Mouse (Mus musculus) lung, embryonic 15.5 days (tissue): ENCODE results near the gene Myh14. TPM values are rescaled to one million over a fixed set of nuclear protein-coding genes. Genes with fewer than 3 reads are reported as not detected.
A peak's percentile ranks its signal among the peaks of the same experiment; 100 is the strongest.
"Not testable (repeated sequence)": the region's sequence is repeated elsewhere in the genome, so short reads cannot be mapped to it uniquely, and the experiment has no call there.

Experiments
- ATAC-seq: fragments of 200-750 bp; cut with Nextera tagmentation; 2 replicates; pipeline ENCODE4 v1.8.0; 2017; ENCODE audit warnings: moderate number of reproducible peaks, borderline replicate concordance; ENCODE audit not compliant: low FRiP score, low TSS enrichment; ENCODE audit errors: extremely low read depth
- H3K27ac ChIP-seq: fragments of 300-500 bp; sonication (generic); 2 replicates; pipeline ENCODE4 v1.5.1; 2015; ENCODE audit warnings: moderate library complexity, mild to moderate bottlenecking, inconsistent platforms
- H3K27me3 ChIP-seq: fragments of 300-500 bp; sonication (generic); 2 replicates; pipeline ENCODE4 v1.6.1; 2015; ENCODE audit warnings: inconsistent platforms
- H3K36me3 ChIP-seq: fragments of 300-500 bp; sonication (generic); 2 replicates; pipeline ENCODE4 v1.6.1; 2015; ENCODE audit warnings: inconsistent platforms
- H3K4me1 ChIP-seq: fragments of 300-500 bp; sonication (generic); 2 replicates; pipeline ENCODE4 v1.6.1; 2015; ENCODE audit warnings: inconsistent platforms
- H3K4me2 ChIP-seq: fragments of 300-500 bp; sonication (generic); 2 replicates; pipeline ENCODE4 v1.6.1; 2015; ENCODE audit warnings: inconsistent platforms, mild to moderate bottlenecking, moderate library complexity
- H3K4me3 ChIP-seq: fragments of 300-500 bp; sonication (generic); 2 replicates; pipeline ENCODE4 v1.5.1; 2015; ENCODE audit warnings: mild to moderate bottlenecking, inconsistent platforms
- H3K9ac ChIP-seq: fragments of 300-500 bp; sonication (generic); 2 replicates; pipeline ENCODE4 v1.6.1; 2015; ENCODE audit warnings: inconsistent platforms
- H3K9me3 ChIP-seq: fragments of 300-500 bp; sonication (generic); 2 replicates; pipeline ENCODE4 v1.6.1; 2016; ENCODE audit warnings: inconsistent platforms
- WGBS: fragments of 180-500 bp; shearing (Covaris S2); methylation state at CpG from one replicate; pipeline ENCODE4 v1.1.7; 2015; 5-methylcytosine and 5-hydroxymethylcytosine counted together
- polyA plus RNA-seq: library from polyadenylated mRNA; unstranded; fragments of >200 nt; fragmentation: Nextera tagmentation; extraction: Ambion mirVana; gene quantifications from 2 replicates; pipeline ENCODE4 v1.2.1, GENCODE M21; 2015

Myh14 gene
- polyA plus RNA-seq, result 44.1 and 47.8 TPM in 2 replicates

DNA sequence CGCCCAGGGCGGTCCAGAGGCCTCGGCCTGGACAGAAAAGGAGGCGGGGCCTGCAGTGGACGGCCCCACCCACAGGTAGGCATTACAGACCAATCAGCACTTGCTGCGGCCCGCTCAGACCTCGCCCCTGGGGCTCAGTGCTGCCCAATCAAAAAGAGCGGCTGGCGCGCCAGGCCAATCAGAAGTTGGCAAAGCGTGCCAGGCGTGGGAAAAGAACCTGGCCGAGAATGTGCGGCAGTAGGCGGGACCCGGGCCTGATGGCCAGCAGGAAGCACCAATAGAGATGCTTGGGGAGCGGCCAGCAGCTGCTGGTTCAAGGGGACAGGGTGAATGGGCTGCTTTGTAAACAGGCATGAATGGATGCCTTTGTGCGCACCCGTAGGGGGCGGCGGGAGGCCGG, at the start of gene Myh14:
Myh14 (minus strand) TSS at position 41 of the 400 bp plus-strand sequence.
- peak within 1 kb of the TSS; percentile 87 for H3K27ac ChIP-seq
- peak within 1 kb of the TSS; percentile 50 for H3K4me2 ChIP-seq
- H3K4me1 ChIP-seq, result peaks cover 15% of the 10 kb centered on the region; the same call in 1 of the 2 replicates
- peak; percentile 84 for ATAC-seq
- H3K36me3 ChIP-seq, result no peaks in the 10 kb centered on the region
- H3K9ac ChIP-seq, result no peak within 1 kb of the TSS
- WGBS, result under 1% methylated on average over 23 of the region's 23 CpGs
- no peaks in the 10 kb centered on the region for H3K9me3 ChIP-seq
- peak within 1 kb of the TSS; percentile 36 for H3K4me3 ChIP-seq
- H3K27me3 ChIP-seq, result peaks cover 13% of the 10 kb centered on the region; the same call in 1 of the 2 replicates

DNA sequence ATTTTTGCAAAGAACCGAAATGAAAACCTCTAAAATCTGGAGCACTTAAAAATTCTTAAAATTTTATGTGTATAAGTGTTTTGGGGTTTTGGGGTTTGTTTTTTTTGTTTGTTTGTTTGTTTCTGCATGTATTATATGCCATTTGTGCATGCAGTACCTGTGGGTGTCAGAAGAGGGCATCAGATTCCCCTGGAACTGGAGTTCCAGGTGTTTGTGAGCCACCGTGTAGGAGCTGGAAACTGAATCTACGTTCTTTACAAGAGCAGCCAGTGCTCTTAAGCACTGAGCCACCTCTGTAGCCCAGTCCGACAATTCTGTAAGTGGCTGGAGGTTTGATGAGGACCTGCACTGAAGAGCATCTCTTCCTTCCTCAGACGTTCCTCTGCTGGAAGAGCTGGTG, 39.2 kb upstream of the Myh14 start:
- Histone ChIP-seq H3K36me3 (no peaks in the 10 kb centered on the region), H3K4me2 (no peak overlapping the region), H3K4me1 (no peaks in the 10 kb centered on the region), H3K27me3 (no peaks in the 10 kb centered on the region), H3K9ac (no peak overlapping the region), H3K4me3 (no peak overlapping the region), H3K9me3 (no peaks in the 10 kb centered on the region), H3K27ac (no peak overlapping the region)
- WGBS, result 77% methylated on average over 5 of the region's 5 CpGs
- ATAC-seq, result no peak

DNA sequence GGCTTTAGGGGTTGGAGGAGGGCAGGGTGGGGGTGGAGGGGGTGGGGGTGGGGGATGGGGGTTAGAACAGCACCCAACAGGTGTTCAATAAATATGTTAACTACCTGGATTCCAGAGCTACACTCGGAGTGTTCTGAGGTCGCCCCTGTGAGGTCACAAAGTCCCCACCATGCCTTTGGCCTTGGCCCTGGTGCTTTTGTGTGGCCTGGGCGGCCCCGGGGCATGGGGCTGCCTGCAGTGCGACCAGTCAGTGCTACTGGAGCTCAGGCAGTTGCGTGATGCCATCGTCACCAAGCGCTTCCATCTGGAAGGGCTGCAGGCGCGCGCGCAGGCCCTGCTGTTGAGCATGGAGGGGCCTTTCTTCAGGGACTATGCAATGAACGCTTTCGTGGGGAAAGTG, 37.9 kb upstream of the Myh14 start, which contains the start of gene Izumo2:
Izumo2 (plus strand) TSS at position 169 of the 400 bp plus-strand sequence.
- WGBS, result 69% methylated on average over 14 of the region's 14 CpGs
- Histone ChIP-seq H3K4me1 (no peaks in the 10 kb centered on the region), H3K27ac (no peak within 1 kb of the TSS), H3K27me3 (no peaks in the 10 kb centered on the region), H3K4me2 (no peak within 1 kb of the TSS), H3K36me3 (no peaks in the 10 kb centered on the region), H3K9ac (no peak within 1 kb of the TSS), H3K4me3 (no peak within 1 kb of the TSS), H3K9me3 (no peaks in the 10 kb centered on the region)
- ATAC-seq, result 0 out of 2 replicates have a peak, but pooled peaks have one; percentile 19

DNA sequence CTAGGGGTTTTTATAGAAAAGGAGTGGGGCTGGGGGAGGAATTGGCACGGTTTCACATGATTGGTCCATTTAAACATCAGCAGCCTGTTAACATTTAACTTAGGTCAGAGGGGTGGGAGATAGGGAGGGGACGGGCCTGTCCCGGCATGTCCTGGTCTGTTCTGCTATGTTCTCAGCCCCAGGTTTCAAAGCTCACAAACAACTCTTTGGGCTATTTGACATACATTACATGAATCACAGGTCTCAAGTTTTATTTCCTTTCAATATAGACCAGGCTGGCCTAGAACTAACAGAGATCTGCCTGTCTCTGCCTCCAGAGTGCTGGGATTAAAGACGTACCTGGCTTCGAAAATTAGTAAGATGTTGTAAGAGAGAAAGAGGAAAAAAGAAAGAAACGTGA, 37.5 kb upstream of the Myh14 start:
- H3K9ac ChIP-seq, H3K9me3 ChIP-seq, H3K4me3 ChIP-seq, ATAC-seq, H3K4me1 ChIP-seq, H3K4me2 ChIP-seq, H3K27ac ChIP-seq, H3K27me3 ChIP-seq, H3K36me3 ChIP-seq: not testable (repeated sequence)
- WGBS, result 83% methylated on average over 6 of the region's 6 CpGs

DNA sequence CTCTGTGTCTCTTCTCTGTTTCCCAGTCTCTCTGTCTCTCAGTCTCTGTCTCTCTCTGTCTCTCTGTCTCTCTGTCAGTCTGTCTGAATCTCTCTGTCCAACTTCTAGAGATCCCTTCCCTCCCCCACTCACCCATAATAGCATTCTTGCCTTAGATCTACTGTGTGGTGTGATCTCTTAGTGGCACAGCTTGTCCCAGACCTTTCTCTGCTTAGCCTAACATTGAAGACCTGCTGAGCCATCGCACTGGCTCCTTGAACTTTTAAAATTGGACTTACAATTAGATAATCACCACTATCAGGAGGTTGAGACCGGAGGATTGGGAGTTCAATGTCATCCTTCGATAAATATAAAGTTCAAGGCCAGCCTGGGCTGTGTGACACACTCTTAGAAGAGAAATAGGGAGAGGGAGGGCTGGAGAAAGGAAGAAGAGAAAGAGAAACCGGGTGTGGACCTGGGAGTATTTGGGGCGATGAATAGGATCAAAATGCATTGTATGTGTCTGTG, 36.6 kb upstream of the Myh14 start:
- Histone ChIP-seq H3K9ac (no peak overlapping the region), H3K4me1 (no peaks in the 10 kb centered on the region), H3K4me3 (no peak overlapping the region), H3K27me3 (no peaks in the 10 kb centered on the region), H3K27ac (no peak overlapping the region), H3K9me3 (no peaks in the 10 kb centered on the region), H3K36me3 (no peaks in the 10 kb centered on the region), H3K4me2 (no peak overlapping the region)
- ATAC-seq, result no peak
- WGBS, result 86% methylated on average over 5 of the region's 5 CpGs

DNA sequence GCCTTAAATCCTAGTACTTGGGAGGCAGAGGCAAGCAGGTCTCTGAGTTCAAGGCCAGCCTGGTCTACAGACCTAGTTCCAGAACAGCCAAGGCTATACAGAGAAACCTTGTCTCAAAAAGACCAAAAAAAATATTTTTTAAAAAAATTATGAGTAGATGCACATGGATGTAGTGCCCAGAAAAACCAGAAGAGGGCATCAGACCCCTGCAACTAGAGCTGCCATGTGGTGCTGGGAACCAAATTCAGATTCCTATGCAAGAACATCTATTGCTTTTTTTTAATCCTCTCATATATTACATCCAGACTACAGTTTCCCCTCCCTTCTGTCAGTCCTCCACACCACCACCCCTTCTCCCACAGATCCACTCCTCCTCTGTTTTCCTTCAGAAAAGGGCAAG, 35.7 kb upstream of the Myh14 start:
- no peak for ATAC-seq
- no peaks in the 10 kb centered on the region for H3K4me1 ChIP-seq
- H3K36me3 ChIP-seq, result no peaks in the 10 kb centered on the region
- H3K27me3 ChIP-seq, result no peaks in the 10 kb centered on the region
- no peaks in the 10 kb centered on the region for H3K9me3 ChIP-seq
- no peak overlapping the region for H3K9ac ChIP-seq
- H3K27ac ChIP-seq, result no peak overlapping the region
- H3K4me2 ChIP-seq, result no peak overlapping the region
- H3K4me3 ChIP-seq, result no peak overlapping the region

DNA sequence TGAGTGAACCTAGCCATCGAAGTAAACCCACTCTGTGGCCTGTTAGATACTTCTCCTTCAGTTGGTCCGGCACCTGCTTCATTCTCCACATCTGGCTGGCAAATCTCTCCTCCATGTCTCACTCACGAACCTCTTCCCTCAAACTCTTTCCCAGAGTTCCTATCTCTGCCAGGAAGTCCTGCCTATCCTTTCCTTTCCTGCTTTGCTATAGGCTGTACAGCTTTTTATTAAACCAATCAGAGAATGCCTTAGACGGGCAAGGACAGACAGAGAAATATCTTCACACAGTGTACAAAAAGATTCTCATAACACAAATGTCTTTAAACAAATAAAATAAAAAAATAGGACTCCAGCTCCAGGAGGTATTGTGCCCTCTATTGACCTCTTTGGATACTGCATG, 34.4 kb upstream of the Myh14 start:
- Histone ChIP-seq H3K36me3 (no peaks in the 10 kb centered on the region), H3K27me3 (no peaks in the 10 kb centered on the region), H3K4me1 (no peaks in the 10 kb centered on the region), H3K27ac (no peak overlapping the region), H3K4me2 (no peak overlapping the region), H3K4me3 (no peak overlapping the region), H3K9ac (no peak overlapping the region), H3K9me3 (no peaks in the 10 kb centered on the region)
- WGBS, result 91% methylated on average over 4 of the region's 4 CpGs
- ATAC-seq, result no peak

DNA sequence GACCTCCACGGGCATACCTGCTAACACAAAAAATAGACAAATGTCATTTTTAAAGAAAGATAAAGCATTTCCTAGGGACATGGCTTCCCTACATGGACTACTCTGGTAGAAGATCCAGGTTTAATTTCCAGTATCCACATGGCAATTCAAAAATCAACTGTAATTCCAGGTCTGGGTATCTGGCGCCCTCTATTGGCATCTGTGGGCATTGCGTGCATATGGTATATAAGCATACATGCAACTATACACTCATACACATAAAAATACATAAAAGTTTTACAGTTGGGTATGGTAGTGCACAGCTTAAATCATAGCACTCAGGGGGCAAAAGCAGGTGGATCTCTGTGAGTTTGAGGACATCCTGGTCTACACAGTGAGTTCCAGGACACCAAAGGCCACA, 33.7 kb upstream of the Myh14 start:
- 52% methylated on average over 3 of the region's 3 CpGs for WGBS
- ATAC-seq, result no peak
- H3K27me3 ChIP-seq, result no peaks in the 10 kb centered on the region
- no peak overlapping the region for H3K4me3 ChIP-seq
- no peak overlapping the region for H3K9ac ChIP-seq
- no peak overlapping the region for H3K4me2 ChIP-seq
- H3K27ac ChIP-seq, result no peak overlapping the region
- H3K9me3 ChIP-seq, result no peaks in the 10 kb centered on the region
- H3K4me1 ChIP-seq, result no peaks in the 10 kb centered on the region
- H3K36me3 ChIP-seq, result no peaks in the 10 kb centered on the region

DNA sequence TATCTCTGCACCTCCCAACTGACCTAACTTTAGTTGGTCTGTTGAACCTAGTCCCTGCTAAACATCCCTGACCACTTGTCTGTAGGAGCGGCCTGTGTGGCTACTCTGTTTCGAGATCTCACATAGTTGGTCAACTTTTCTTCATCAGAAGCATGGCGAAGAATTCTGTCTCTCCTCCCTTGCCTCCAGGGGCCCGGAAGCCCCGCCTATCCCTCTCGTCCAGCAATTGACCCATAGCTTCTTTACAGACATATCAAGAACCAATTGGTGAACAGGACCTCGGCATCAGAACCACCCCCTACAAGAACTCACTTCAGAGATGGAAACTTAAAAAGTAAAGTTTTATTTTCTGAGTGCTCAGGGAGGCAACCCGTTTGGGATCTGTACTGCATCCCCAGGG, 32.3 kb upstream of the Myh14 start:
- WGBS, result 66% methylated on average over 8 of the region's 8 CpGs
- H3K27me3 ChIP-seq, result no peaks in the 10 kb centered on the region
- ATAC-seq, result no peak
- H3K9me3 ChIP-seq, result no peaks in the 10 kb centered on the region
- H3K9ac ChIP-seq, result no peak overlapping the region
- no peak overlapping the region for H3K4me2 ChIP-seq
- no peak overlapping the region for H3K4me3 ChIP-seq
- 0 out of 2 replicates have a peak, but pooled peaks cover 6% of the 10 kb centered on the region for H3K4me1 ChIP-seq
- no peaks in the 10 kb centered on the region for H3K36me3 ChIP-seq
- H3K27ac ChIP-seq, result no peak overlapping the region

DNA sequence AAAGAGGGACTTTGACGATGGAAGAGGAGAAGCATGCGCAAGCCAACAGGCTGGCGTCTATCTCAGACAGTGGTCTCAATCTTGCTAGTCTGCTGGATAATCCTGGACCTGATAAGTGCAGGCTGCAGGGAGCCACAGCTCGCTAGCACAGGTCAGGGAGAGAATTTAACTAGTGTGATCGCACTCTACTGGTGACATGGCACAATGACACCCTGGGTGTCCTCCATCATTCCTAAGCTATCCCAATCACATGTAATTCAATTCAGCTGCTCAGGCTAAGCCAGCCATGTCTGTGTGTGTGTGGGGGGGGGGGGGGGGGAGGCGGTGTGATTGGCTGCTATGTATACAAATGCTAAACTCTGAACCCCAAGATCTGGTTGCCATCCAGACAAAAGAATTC, 31.3 kb upstream of the Myh14 start:
- WGBS, result 11% methylated on average over 6 of the region's 6 CpGs
- Histone ChIP-seq H3K9ac (no peak overlapping the region), H3K4me2 (no peak overlapping the region), H3K27me3 (no peaks in the 10 kb centered on the region), H3K9me3 (no peaks in the 10 kb centered on the region), H3K27ac (no peak overlapping the region), H3K36me3 (no peaks in the 10 kb centered on the region), H3K4me3 (no peak overlapping the region), H3K4me1 (peaks cover 15% of the 10 kb centered on the region; the same call in 1 of the 2 replicates)
- ATAC-seq, result no peak

DNA sequence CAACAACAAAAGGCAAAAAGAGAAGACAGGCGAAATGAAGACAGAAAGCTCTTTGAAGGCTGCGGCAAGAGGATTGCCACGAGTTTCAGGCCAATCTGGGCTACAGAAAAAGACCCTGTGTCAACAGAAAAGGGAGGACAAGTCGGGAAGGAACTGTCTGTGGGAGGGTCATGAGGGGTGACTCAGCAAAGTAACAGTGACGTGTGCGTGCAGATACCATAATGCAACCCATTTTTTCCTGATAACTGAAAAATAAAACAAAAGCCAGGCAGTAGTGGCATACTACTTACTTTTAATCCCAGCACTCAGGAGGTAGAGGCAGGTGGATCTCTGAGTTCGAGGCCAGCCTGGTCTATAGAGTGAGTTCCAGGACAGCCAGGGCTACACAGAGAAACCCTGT, 27.3 kb upstream of the Myh14 start:
- H3K4me2 ChIP-seq, result no peak overlapping the region
- H3K27me3 ChIP-seq, result no peaks in the 10 kb centered on the region
- H3K4me1 ChIP-seq, result peaks cover 24% of the 10 kb centered on the region
- no peak for ATAC-seq
- no peak overlapping the region for H3K4me3 ChIP-seq
- H3K9me3 ChIP-seq, result no peaks in the 10 kb centered on the region
- peak overlapping the region; percentile 85 for H3K27ac ChIP-seq
- 42% methylated on average over 7 of the region's 7 CpGs for whole genome bisulfite sequencing
- H3K9ac ChIP-seq, result no peak overlapping the region
- no peaks in the 10 kb centered on the region for H3K36me3 ChIP-seq

DNA sequence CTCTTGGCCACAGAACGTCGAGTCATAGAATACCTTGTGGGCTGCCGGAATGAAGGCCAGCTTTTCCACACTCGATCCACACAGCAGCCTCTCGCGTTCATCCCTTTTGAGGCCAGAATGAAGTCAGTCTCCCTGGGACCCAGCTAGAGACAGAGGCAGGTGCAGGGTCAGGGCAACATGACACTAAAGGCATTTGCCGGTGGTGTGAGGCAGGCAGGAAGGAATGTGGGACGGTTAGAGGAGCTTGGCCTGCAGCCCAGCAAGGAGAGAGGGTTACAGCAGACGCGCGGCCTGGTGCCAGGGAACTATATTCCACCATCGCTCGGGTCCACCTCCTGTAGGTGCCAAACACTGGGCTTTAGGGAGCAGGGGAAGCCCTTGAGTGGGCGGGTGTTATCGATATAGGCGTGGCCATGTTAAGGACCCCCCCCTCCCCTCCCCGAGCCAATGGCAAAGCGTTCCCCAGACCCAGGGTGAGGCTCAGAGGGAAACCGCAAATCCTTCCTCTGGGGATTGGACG, 26.6 kb upstream of the Myh14 start:
- Histone ChIP-seq H3K9me3 (no peaks in the 10 kb centered on the region), H3K4me1 (peaks cover 25% of the 10 kb centered on the region), H3K27me3 (no peaks in the 10 kb centered on the region), H3K4me2 (no peak overlapping the region; the same call in 1 of the 2 replicates), H3K27ac (peak overlapping the region; percentile 85), H3K9ac (no peak overlapping the region), H3K4me3 (no peak overlapping the region), H3K36me3 (no peaks in the 10 kb centered on the region)
- peak; percentile 76 for ATAC-seq
- WGBS, result 7% methylated on average over 19 of the region's 20 CpGs

DNA sequence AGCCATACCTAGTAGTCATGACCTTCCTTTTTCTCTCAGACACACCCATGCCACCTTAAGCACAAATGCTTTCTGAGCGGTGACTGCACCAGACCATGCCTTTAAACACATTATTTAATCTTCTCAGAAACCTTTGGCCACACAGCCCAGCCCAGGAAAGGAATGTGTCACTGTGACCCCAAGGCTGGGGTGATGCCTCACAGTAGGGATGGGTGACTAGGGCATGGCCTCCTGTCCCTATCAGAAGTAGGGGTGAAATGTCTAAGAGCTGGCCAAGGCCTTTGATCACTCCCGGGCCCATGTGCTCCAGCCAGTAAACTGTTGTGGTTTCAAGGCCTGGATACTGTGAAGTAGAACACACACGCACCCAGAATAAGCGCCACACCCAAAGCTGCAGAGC, 24.6 kb upstream of the Myh14 start:
- Histone ChIP-seq H3K36me3 (no peaks in the 10 kb centered on the region), H3K4me1 (peaks cover 30% of the 10 kb centered on the region), H3K27ac (no peak overlapping the region), H3K9ac (no peak overlapping the region), H3K4me2 (no peak overlapping the region), H3K9me3 (no peaks in the 10 kb centered on the region), H3K27me3 (no peaks in the 10 kb centered on the region), H3K4me3 (no peak overlapping the region)
- WGBS, result 76% methylated on average over 4 of the region's 4 CpGs
- no peak; the same call in 1 of the 2 replicates for ATAC-seq
